Mouse (Mus musculus): ENCODE measurements at regions not wholly inside any gene's neighbourhood (a gene's known extent, or its start where the extent isn't known, plus 50 kb on each side); places are given as distances from the start of the nearest gene placed in this dataset.

GRCm38 (mm10) chr16:55421569-55422342 is 124.0 kb upstream of the Zpld1 start:
- H3K27ac ChIP-seq (ENCODE audit: low read depth, low read length) = no peak overlapping the region
- H3K27me3 ChIP-seq (ENCODE audit: insufficient read depth, low read length) = no peaks in the 10 kb centered on the region
- WGBS = 19% methylated on average over 7 of the region's 7 CpGs
- H3K9me3 ChIP-seq (ENCODE audit: low read length) = no peaks in the 10 kb centered on the region
- no peak overlapping the region for H3K9ac ChIP-seq (replicated peaks; ENCODE audit: low read length, poor library complexity, severe bottlenecking)
- ATAC-seq (ENCODE audit: low FRiP score) = no peak
- H3K4me2 ChIP-seq (ENCODE audit: low read depth, low read length, poor library complexity, severe bottlenecking) = no peak overlapping the region
- H3K36me3 ChIP-seq (ENCODE audit: insufficient read depth, low read length) = no peaks in the 10 kb centered on the region
- DNase-seq (ENCODE audit: low spot score) = no peak
- no peaks in the 10 kb centered on the region for H3K4me1 ChIP-seq (ENCODE audit: insufficient read depth, low read length)
- no peak overlapping the region for H3K4me3 ChIP-seq (ENCODE audit: low read depth, low read length)
- TF ChIP-seq CTCF (IDR thresholded peaks at IDR 0.05) = no peak

- Histone ChIP-seq H3K9ac (replicated peaks; ENCODE audit: low read length, poor library complexity, severe bottlenecking) (no peak overlapping the region), H3K36me3 (ENCODE audit: insufficient read depth, low read length) (no peaks in the 10 kb centered on the region), H3K27ac (ENCODE audit: low read depth, low read length) (no peak overlapping the region), H3K4me3 (ENCODE audit: low read depth, low read length) (no peak overlapping the region), H3K4me1 (ENCODE audit: insufficient read depth, low read length) (no peaks in the 10 kb centered on the region), H3K9me3 (ENCODE audit: low read length) (no peaks in the 10 kb centered on the region), H3K4me2 (ENCODE audit: low read depth, low read length, poor library complexity, severe bottlenecking) (no peak overlapping the region), H3K27me3 (ENCODE audit: insufficient read depth, low read length) (no peaks in the 10 kb centered on the region)
- ATAC-seq (ENCODE audit: low FRiP score) = no peak
- no peak for TF ChIP-seq CTCF (IDR thresholded peaks at IDR 0.05)
- WGBS = 56% methylated on average over 4 of the region's 4 CpGs
- DNase-seq (ENCODE audit: low spot score) = no peak
These were observed 123.2 kb upstream of the Zpld1 start for GRCm38 (mm10) chr16:55420876-55421568.

- H3K9me3 ChIP-seq (ENCODE audit: low read length) = no peaks in the 10 kb centered on the region
- no peak overlapping the region for H3K4me3 ChIP-seq (ENCODE audit: low read depth, low read length)
- no peak overlapping the region for H3K4me2 ChIP-seq (ENCODE audit: low read depth, low read length, poor library complexity, severe bottlenecking)
- no peak overlapping the region for H3K27ac ChIP-seq (ENCODE audit: low read depth, low read length)
- ATAC-seq (ENCODE audit: low FRiP score) (no peak), DNase-seq (ENCODE audit: low spot score) (no peak)
- WGBS = 85% methylated on average over 3 of the region's 3 CpGs
- H3K9ac ChIP-seq (replicated peaks; ENCODE audit: low read length, poor library complexity, severe bottlenecking) = no peak overlapping the region
- TF ChIP-seq CTCF (IDR thresholded peaks at IDR 0.05) = no peak
- no peaks in the 10 kb centered on the region for H3K27me3 ChIP-seq (ENCODE audit: insufficient read depth, low read length)
- no peaks in the 10 kb centered on the region for H3K4me1 ChIP-seq (ENCODE audit: insufficient read depth, low read length)
- no peaks in the 10 kb centered on the region for H3K36me3 ChIP-seq (ENCODE audit: insufficient read depth, low read length)
These were observed 121.1 kb upstream of the Zpld1 start for GRCm38 (mm10) chr16:55418871-55419270.

- H3K4me3 ChIP-seq (ENCODE audit: low read depth, low read length) = no peak overlapping the region
- no peak for TF ChIP-seq CTCF (IDR thresholded peaks at IDR 0.05)
- H3K9ac ChIP-seq (replicated peaks; ENCODE audit: low read length, poor library complexity, severe bottlenecking) = no peak overlapping the region
- H3K4me2 ChIP-seq (ENCODE audit: low read depth, low read length, poor library complexity, severe bottlenecking) = no peak overlapping the region
- DNase-seq (ENCODE audit: low spot score) = no peak
- H3K36me3 ChIP-seq (ENCODE audit: insufficient read depth, low read length) = no peaks in the 10 kb centered on the region
- ATAC-seq (ENCODE audit: low FRiP score) = no peak
- no peaks in the 10 kb centered on the region for H3K27me3 ChIP-seq (ENCODE audit: insufficient read depth, low read length)
- no peak overlapping the region for H3K27ac ChIP-seq (ENCODE audit: low read depth, low read length)
- no peaks in the 10 kb centered on the region for H3K4me1 ChIP-seq (ENCODE audit: insufficient read depth, low read length)
- no peaks in the 10 kb centered on the region for H3K9me3 ChIP-seq (ENCODE audit: low read length)
These were observed 103.0 kb upstream of the Zpld1 start for GRCm38 (mm10) chr16:55400818-55401217.

- Histone ChIP-seq H3K9ac (replicated peaks; ENCODE audit: low read length, poor library complexity, severe bottlenecking) (no peak overlapping the region), H3K27me3 (ENCODE audit: insufficient read depth, low read length) (no peaks in the 10 kb centered on the region), H3K27ac (ENCODE audit: low read depth, low read length) (no peak overlapping the region), H3K36me3 (ENCODE audit: insufficient read depth, low read length) (no peaks in the 10 kb centered on the region), H3K9me3 (ENCODE audit: low read length) (no peaks in the 10 kb centered on the region), H3K4me1 (ENCODE audit: insufficient read depth, low read length) (no peaks in the 10 kb centered on the region), H3K4me3 (ENCODE audit: low read depth, low read length) (no peak overlapping the region), H3K4me2 (ENCODE audit: low read depth, low read length, poor library complexity, severe bottlenecking) (no peak overlapping the region)
- WGBS = 81% methylated on average over 3 of the region's 3 CpGs
- no peak for DNase-seq (ENCODE audit: low spot score)
- no peak for TF ChIP-seq CTCF (IDR thresholded peaks at IDR 0.05)
- ATAC-seq (ENCODE audit: low FRiP score) = no peak
These were observed 97.1 kb upstream of the Zpld1 start for GRCm38 (mm10) chr16:55394864-55395263.

- ATAC-seq (ENCODE audit: low FRiP score) (no peak), DNase-seq (ENCODE audit: low spot score) (no peak)
- Histone ChIP-seq H3K27me3 (ENCODE audit: insufficient read depth, low read length) (no peaks in the 10 kb centered on the region), H3K4me1 (ENCODE audit: insufficient read depth, low read length) (no peaks in the 10 kb centered on the region), H3K4me3 (ENCODE audit: low read depth, low read length) (no peak overlapping the region), H3K27ac (ENCODE audit: low read depth, low read length) (no peak overlapping the region), H3K4me2 (ENCODE audit: low read depth, low read length, poor library complexity, severe bottlenecking) (no peak overlapping the region), H3K9me3 (ENCODE audit: low read length) (no peaks in the 10 kb centered on the region), H3K36me3 (ENCODE audit: insufficient read depth, low read length) (no peaks in the 10 kb centered on the region), H3K9ac (replicated peaks; ENCODE audit: low read length, poor library complexity, severe bottlenecking) (no peak overlapping the region)
- WGBS = 93% methylated on average over 7 of the region's 7 CpGs
- no peak for TF ChIP-seq CTCF (IDR thresholded peaks at IDR 0.05)
These were observed 92.6 kb upstream of the Zpld1 start for GRCm38 (mm10) chr16:55390400-55390799.
